Mouse (Mus musculus) kidney, adult 18-20 months (tissue): ENCODE data around the gene A430078G23Rik.

ENCODE experiments used
- DNase-seq: peaks from one replicate; pipeline ENCODE4 v3.0.0; 2021

The A430078G23Rik gene

DNA sequence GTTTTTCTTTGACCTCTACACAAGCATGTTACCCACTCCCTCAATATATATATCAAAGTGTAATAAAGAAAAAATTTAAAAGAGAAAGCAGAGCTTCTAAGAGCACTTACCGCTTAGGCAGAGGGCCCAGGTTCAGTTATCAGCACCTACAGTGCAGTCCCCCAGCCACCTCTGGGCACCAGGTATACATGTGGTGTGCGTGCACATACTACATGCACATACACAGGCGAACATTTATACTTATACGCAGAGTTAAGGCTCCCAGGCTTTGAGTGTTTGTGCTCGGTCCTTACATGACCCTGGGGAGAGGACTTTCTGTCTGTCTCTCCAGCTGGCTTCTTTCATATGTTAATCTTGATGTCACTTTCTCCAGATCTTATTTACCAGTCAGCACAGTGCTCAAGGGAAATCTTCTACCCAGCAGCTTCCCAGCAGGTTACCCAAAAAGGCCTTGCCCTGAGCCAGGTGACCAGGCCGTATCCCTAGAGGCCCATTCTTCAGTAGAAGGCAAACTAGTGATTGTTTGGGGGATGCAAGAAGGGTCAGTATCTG is 61.5 kb downstream of the A430078G23Rik start:
- DNase-seq: no peak

DNA sequence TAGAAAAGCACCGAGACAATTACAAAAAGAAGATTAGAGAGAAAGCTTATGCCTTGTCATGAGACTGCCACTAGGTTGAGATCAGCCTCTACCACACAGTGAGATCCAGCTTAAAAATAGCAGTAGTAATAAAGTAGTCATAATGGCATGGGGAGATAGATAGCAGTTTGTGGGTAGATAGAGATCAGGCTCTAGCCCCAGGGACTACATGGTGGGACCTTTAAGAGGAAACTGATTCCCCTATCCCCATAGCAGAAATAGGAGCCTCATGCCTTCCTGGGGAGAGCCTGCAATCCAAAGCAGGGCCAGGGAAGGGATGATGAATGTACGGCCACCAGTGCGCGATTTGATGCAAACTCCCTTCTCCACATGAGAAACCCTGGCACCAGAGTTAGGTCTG is 62.0 kb downstream of the A430078G23Rik start:
- no peak for DNase-seq

GRCm38 (mm10) chr8:3415661-3416060 is 62.4 kb downstream of the A430078G23Rik start:
- no peak for DNase-seq

- DNase-seq: no peak
Observed at GRCm38 (mm10) chr8:3416846-3417245, 63.6 kb downstream of the A430078G23Rik start.

DNA sequence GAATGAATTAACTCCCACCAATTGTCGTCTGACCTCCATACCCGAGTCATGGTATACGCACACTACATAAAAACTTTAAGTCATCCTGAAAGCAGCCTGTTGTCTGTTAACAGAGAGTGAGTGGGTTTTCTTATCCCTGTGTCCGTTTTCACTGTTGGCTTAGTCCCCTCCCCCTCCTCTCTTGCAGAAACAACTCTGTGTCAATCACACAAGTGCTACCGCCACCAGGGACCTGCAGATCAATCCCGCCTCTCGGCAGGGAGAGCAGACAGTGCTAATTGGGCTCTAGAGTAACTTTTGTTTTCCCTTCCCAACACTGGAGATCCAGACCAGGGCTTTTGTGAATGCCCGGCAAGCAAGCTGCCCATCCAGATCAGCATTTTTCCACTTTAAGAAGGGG is 64.2 kb downstream of the A430078G23Rik start:
- peak; percentile 16 for DNase-seq

DNA sequence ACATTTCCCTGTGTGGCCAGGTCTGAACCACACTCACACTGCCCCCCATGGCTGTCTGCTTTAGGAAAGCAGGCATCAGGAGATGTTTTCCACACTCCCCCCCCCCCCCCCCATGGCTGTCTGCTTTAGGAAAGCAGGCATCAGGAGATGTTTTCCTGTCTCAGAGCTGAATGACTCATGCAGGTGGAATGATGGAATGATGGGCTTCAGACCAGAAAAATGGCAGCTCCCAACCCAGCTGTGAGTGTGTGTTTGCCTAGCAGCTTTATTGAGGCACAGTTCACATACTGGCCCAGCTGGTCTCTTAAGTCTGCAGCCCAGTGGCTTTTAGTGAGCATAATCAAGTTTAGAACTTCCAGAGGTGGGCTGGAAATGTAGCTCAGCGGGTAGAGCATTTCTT is 64.9 kb downstream of the A430078G23Rik start:
- no peak for DNase-seq

- DNase-seq: peak; percentile 18
Observed at GRCm38 (mm10) chr8:3420105-3420706, 67.0 kb downstream of the A430078G23Rik start.

DNA sequence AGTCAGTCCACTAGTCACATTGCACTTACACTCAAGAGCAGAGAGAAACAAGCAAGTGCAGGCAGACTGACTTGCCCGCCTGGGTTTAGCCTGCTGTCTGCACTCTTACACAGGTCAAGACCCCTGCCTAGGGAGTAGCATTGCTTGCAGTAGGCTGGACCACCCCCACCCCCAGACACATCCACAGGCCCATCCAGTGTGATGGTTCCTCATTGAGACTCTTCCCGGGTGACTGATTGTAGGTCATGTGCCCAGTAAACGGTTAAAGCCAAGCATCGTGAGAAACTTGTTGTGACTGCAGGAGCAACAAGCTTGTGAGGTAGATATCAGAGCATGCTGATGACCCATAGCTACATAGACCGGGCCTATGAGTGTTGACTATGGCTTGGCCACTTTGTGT is 68.3 kb downstream of the A430078G23Rik start:
- DNase-seq: no peak

GRCm38 (mm10) chr8:3425217-3425616 is 72.0 kb downstream of the A430078G23Rik start:
- no peak for DNase-seq

DNA sequence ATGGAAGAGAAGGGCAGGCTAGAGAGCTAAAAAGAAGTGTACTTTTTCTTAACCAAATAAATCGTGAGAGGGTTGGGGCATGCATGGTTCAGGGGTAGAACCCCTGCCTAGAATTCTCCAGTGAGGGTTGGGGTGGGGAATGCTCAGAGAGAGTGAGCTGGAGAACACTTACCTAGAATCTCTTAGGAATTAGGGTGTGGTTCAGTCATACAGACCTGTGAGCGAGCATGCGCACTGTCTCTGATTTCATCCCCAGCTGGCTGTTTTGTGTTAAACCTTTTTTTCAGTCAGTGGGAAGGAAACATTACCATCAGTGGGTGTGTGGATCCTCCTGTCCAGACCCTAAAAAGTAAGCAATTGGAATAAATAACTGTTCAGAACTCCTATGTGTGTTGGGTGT is 73.0 kb downstream of the A430078G23Rik start:
- no peak for DNase-seq

GRCm38 (mm10) chr8:3428426-3428825 is 75.2 kb downstream of the A430078G23Rik start:
- no peak for DNase-seq

DNA sequence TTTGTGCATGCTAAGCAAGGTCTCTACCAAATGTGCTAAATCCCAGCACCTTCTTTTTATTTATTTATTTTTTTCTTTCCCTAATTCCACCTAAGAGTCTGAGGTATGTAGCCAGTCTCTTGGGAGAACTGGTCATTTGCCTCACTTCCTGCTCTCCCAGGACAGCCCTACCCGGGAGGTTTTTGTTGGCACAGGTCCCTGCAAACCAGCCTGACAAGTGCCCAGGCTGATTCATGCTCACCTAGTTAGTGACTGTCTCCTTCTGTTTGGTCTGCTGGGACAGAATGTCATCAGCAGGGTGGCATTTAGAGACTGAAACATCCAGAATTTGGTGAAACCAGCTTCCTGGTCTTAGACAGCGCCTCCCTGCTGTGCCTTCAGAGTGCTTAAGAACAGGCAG is 76.8 kb downstream of the A430078G23Rik start:
- DNase-seq: peak; percentile 72

DNA sequence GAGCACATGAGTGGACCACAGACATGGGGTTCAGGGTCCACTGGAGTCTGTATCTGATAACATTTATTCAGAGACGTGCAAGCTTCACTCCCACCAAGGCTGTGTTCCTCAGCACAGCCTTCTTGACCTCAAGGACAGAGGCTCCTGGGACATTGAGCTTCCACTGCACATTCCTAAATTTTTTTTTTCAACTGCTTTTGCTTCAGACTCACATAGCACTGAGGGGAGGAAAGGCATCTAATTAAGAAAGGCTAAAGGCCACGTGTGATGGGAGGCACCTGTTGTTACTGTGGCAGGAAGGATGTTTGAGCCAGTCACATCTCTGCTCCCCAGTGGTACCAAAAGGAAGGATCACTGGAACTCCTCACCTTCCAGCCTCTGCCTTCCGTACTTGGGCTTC is 77.9 kb downstream of the A430078G23Rik start:
- no peak for DNase-seq

DNA sequence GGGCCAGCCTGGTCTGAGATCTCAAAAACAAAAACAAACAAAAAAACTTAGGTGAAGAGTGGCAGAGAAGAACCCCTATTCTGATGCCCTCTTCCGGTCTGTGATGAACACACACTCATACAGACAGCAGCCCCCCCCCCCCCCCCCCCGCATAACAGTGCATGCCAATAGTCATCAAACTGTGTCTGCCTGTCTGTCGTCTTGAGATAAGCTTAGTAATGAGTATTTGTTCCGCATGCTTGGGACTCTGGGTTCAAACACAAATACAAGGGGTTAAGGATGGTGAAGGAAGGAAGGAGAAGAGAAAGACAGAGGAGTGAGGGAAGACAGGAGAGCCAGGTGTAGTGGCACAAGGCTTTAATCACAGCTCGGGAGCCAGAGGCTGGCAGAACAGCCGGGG is 83.3 kb downstream of the A430078G23Rik start:
- DNase-seq: no peak

DNA sequence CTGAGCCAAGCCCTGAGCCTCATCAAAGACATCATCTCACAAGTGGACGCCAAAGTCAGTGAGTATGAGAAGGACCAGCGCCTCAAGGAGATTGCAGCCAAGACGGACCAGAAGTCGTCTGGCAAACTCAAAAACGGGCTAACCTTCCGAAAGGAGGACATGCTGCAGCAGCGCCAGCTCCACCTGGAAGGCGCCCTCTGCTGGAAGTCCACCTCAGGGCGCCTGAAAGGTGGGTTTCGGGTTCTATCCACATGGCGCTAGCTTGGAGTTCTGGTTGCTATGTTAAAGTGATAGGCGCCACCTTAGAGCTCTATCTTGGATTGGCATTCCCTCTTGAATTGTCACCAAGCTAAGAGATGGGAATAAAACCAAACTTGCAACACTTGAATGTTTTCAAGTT is 86.3 kb downstream of the A430078G23Rik start:
- no peak for DNase-seq
